Mouse (Mus musculus) liver, embryonic 14.5 days (tissue): ENCODE results near the gene Osbpl11.
A peak's percentile ranks its signal among the peaks of the same experiment; 100 is the strongest.
"Not testable (repeated sequence)": the region's sequence is repeated elsewhere in the genome, so short reads cannot be mapped to it uniquely, and the experiment has no call there.

ENCODE experiments used
- CTCF ChIP-seq: IDR thresholded peaks from 2 replicates; pipeline ENCODE4 v1.5.1; 2016; ENCODE audit warnings: antibody characterized with exemption, low read depth, control low read depth
- EP300 ChIP-seq: IDR thresholded peaks from 2 replicates; pipeline ENCODE4 v1.6.1; 2016; ENCODE audit warnings: antibody characterized with exemption, low read depth

DNA sequence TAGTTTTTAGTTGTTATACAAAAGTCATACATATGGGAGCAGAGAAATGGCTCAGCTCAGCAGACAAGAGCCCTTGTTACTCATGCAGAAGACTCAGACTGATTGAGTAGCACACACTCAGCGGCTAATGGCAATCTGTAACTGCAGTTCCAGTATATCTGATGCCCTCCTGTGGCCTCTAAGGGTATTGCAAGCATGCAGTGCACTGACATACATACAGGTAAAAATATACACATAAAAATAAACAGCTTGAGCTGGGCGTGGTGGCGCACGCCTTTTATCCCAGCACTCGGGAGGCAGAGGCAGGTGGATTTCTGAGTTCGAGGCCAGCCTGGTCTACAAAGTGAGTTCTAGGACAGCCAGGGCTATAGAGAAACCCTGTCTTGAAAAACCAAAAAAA lies 18.6 kb upstream of the Osbpl11 start:
- TF ChIP-seq EP300: not testable (repeated sequence)
- peak; percentile 77 for TF ChIP-seq CTCF
